In the genomic region with DNA sequence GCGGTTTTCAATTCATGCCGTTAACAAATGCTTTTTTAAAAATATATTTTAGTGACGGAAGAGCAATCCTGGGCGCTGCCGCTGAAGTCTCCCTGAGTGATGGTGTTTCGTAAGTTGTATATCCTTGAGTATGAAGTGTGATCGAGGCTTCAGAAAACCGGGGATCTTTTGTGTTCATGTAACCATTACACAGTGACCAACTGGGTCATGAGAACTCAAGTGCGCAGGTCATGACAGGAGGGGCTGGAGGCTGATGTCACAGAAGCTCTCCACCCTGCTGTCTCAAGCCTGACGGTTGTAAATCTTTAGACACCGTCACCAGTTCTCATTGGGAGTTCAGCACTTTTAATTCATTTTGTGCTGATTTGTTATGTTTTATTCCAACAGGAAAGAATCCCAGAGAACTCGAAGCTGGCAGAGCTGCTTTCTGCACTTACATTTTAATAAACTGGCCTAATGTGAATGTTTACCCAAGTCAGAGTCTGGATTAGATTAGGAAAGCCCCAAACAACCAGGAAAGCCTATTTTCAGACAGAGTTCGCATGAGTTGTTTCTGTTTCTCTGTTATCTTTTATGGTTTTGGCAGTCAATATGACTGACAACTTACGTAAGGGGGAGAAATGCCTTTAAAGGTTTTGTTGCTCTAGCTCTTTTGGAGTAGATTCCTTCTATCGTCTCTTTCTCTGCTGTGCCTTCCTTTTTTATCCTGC, we compare ENCODE assay signal across 23 mouse cellular contexts. TPM values are rescaled to one million over a fixed set of nuclear protein-coding genes. Genes with fewer than 3 reads are reported as not detected.
DNase-seq lines count a peak whose midpoint lies in the region; ATAC-seq and TF ChIP-seq lines count a peak whose summit lies in the region.
"Had no signal": no experiment of that assay in that cellular context is flagged by ENCODE, and none has a peak within 500 bp of the region (broad histone marks: within the 10 kb centered on the region; RNA-seq: fewer than 3 reads in every experiment).

No protein-coding gene starts in this region.

- peaks cover 27% of the 10 kb centered on the region for H3K36me3 ChIP-seq in heart, embryonic 16.5 days (ENCODE audit: control insufficient read depth, insufficient read depth)
- H3K36me3 ChIP-seq in CH12.LX (replicated peaks in 1 of 2; ENCODE audit: control insufficient read depth in 1 of 2, insufficient read depth in 1 of 2, low read length in 1 of 2), result peaks cover 3 to 37% of the 10 kb centered on the region in 2 experiments
- H3K36me3 ChIP-seq: forebrain, embryonic 15.5 days; hindbrain, embryonic 15.5 days had no signal

- no peak for TF ChIP-seq CTCF in CH12.LX (conservative IDR thresholded peaks at IDR 0.05 in 1 of 2, IDR thresholded peaks at IDR 0.05 in 1 of 2; ENCODE audit: low read depth in 2 of 2, low read length in 2 of 2)

- TF ChIP-seq POLR2A in CH12.LX (IDR thresholded peaks at IDR 0.05; ENCODE audit: low read depth, low read length), result peak; percentile 31; the same call in 1 of the 2 replicates

- in situ Hi-C loops in CH12.LX (cut with MboI; ENCODE audit: low pct_ligation_motif_present, low pct_unique_long_range_greater_than_20kb, low sequenced_read_pairs), result loop anchor here (5.0 to 10.0 kb wide), 2 partner anchors 81 to 234 kb away; a partner anchor contains a TSS

- 77% methylated on average over 15 of the region's 15 CpGs for WGBS in heart, embryonic 16.5 days

- no peak for TF ChIP-seq EP300 in CH12.LX (IDR thresholded peaks at IDR 0.05; ENCODE audit: low read length)

- H3K4me3 ChIP-seq in heart, embryonic 16.5 days (ENCODE audit: low read length), result no peak overlapping the region
- H3K4me3 ChIP-seq in CH12.LX (replicated peaks in 1 of 3; ENCODE audit: low read depth in 2 of 3, low read length in 2 of 3, poor library complexity in 1 of 3), result peak overlapping the region; percentile 32 to 53 (median 38)
- H3K4me3 ChIP-seq: forebrain, embryonic 15.5 days; heart, embryonic 15.5 days; hindbrain, embryonic 15.5 days had no signal

- H3K4me1 ChIP-seq in heart, embryonic 16.5 days (ENCODE audit: control insufficient read depth, insufficient read depth, low read length), result no peaks in the 10 kb centered on the region
- H3K4me1 ChIP-seq in CH12.LX (ENCODE audit: control insufficient read depth in 1 of 2, insufficient read depth in 2 of 2), result peaks cover 4 to 36% of the 10 kb centered on the region in 2 experiments
- H3K4me1 ChIP-seq: heart, embryonic 15.5 days; hindbrain, embryonic 15.5 days had no signal

- dilution Hi-C loops in CH12.LX (cut with MboI; ENCODE audit: extremely low pct_ligation_motif_present, extremely low pct_unique_long_range_greater_than_20kb, low sequenced_read_pairs), result no loop called here

- no peak overlapping the region for H3K9ac ChIP-seq in heart, embryonic 16.5 days (ENCODE audit: low read length)
- peak overlapping the region; percentile 93 for H3K9ac ChIP-seq in CH12.LX (ENCODE audit: insufficient read depth, low read depth)
- H3K9ac ChIP-seq: forebrain, embryonic 15.5 days; heart, embryonic 15.5 days; hindbrain, embryonic 15.5 days; lung, embryonic 14.5 days had no signal

- no peak for DNase-seq in heart, postnatal 10 days
- DNase-seq in A20 (ENCODE audit: low read depth, low spot score) (peak; percentile 81), CH12.LX (ENCODE audit: extremely low read depth) (peak; percentile 84)
- peak; percentile 62 for DNase-seq in fibroblast of lung, adult 2 months (ENCODE audit: low read depth)
- DNase-seq in kidney, adult 8-10 months, result no peak
- DNase-seq in cerebellum, postnatal 14 days, result no peak
- DNase-seq: adrenal gland, postnatal 25 days; cerebellum, adult 11 months; cerebellum, postnatal 10 days; layer of hippocampus, postnatal 36 days; lung, embryonic 14.5 days; lung, postnatal 4 days; right cerebral cortex, postnatal 4 days; thymus, postnatal 25 days had no signal

- no peak for TF ChIP-seq RAD21 in CH12.LX (IDR thresholded peaks at IDR 0.05; ENCODE audit: low read depth, low read length)

- no peaks in the 10 kb centered on the region for H3K79me2 ChIP-seq in CH12.LX (replicated peaks; ENCODE audit: control insufficient read depth, extremely low read depth, insufficient read depth, poor library complexity, severe bottlenecking)

- intact Hi-C loops in heart, postnatal 10 days (cut with DNase I), result no loop called here

- no peaks in the 10 kb centered on the region for H3K9me3 ChIP-seq in heart, embryonic 16.5 days (replicated peaks; ENCODE audit: control insufficient read depth, low read length)
- H3K9me3 ChIP-seq in CH12.LX (replicated peaks; ENCODE audit: low read length), result no peaks in the 10 kb centered on the region
- H3K9me3 ChIP-seq: forebrain, embryonic 15.5 days; heart, embryonic 15.5 days; hindbrain, embryonic 15.5 days had no signal

- peak overlapping the region; percentile 43 for H3K27ac ChIP-seq in heart, embryonic 16.5 days (ENCODE audit: low read length)
- H3K27ac ChIP-seq in CH12.LX (ENCODE audit: insufficient read depth, low read depth), result peak overlapping the region; percentile 90
- H3K27ac ChIP-seq: forebrain, embryonic 15.5 days; heart, embryonic 15.5 days; hindbrain, embryonic 15.5 days; kidney, postnatal 0 days had no signal

- ATAC-seq in heart, embryonic 16.5 days (replicated peaks; ENCODE audit: extremely low read depth, insufficient read depth, low FRiP score), result no peak
- ATAC-seq: forebrain, embryonic 15.5 days; intestine, postnatal 0 days had no signal

- H3K27me3 ChIP-seq in heart, embryonic 16.5 days (ENCODE audit: control insufficient read depth, insufficient read depth, low read length), result no peaks in the 10 kb centered on the region
- no peaks in the 10 kb centered on the region for H3K27me3 ChIP-seq in CH12.LX (replicated peaks)
- H3K27me3 ChIP-seq: forebrain, embryonic 15.5 days; heart, embryonic 15.5 days; hindbrain, embryonic 15.5 days had no signal

- no peak overlapping the region for H3K4me2 ChIP-seq in heart, embryonic 16.5 days (ENCODE audit: low read depth, low read length)
- H3K4me2 ChIP-seq in CH12.LX (ENCODE audit: insufficient read depth, low read depth, poor library complexity, severe bottlenecking), result peak overlapping the region; percentile 83
- H3K4me2 ChIP-seq: forebrain, embryonic 15.5 days; heart, embryonic 15.5 days; hindbrain, embryonic 15.5 days; liver, embryonic 11.5 days; lung, embryonic 14.5 days had no signal

TF ChIP-seq in CH12.LX, 34 proteins besides CTCF, POLR2A, EP300 and RAD21:
- TF ChIP-seq IRF4 (IDR thresholded peaks at IDR 0.05; ENCODE audit: low read depth, low read length) (no peak), ZMIZ1 (IDR thresholded peaks at IDR 0.05; ENCODE audit: low read depth, low read length) (0 out of 2 replicates have a peak, but pooled peaks have one; percentile 3), NRF1 (IDR thresholded peaks at IDR 0.05; ENCODE audit: low read depth, low read length) (peak; percentile 79), E2F4 (IDR thresholded peaks at IDR 0.05; ENCODE audit: insufficient replicate concordance, low read depth, low read length) (no peak), UBTF (IDR thresholded peaks at IDR 0.05; ENCODE audit: low read depth, low read length) (0 out of 2 replicates have a peak, but pooled peaks have one; percentile 3), NELFE (IDR thresholded peaks at IDR 0.05; ENCODE audit: low read depth, low read length) (0 out of 2 replicates have a peak, but pooled peaks have one; percentile 42), TBP (conservative IDR thresholded peaks at IDR 0.05; ENCODE audit: low read depth, low read length) (0 out of 2 replicates have a peak, but pooled peaks have one; percentile 55), MAZ (IDR thresholded peaks at IDR 0.05; ENCODE audit: low read depth, low read length) (0 out of 2 replicates have a peak, but pooled peaks have one; percentile 24), MAX (IDR thresholded peaks at IDR 0.05; ENCODE audit: low read length) (0 out of 2 replicates have a peak, but pooled peaks have one; percentile 8)

RNA-seq across cellular contexts. Expression of a gene that starts 21.4 kb away (rescaled TPM):
- 0.49 and 0.60 TPM in 2 replicates for polyA plus RNA-seq in heart, embryonic 16.5 days (2015; fragmentation: Nextera tagmentation; extraction: Ambion mirVana)
- total RNA-seq in heart, postnatal 10 days (2021), result 1 to 10 TPM; 1.1 to 1.3 TPM
- total RNA-seq in CH12.LX (2012; rRNA removed), result 0.08 and 0.38 TPM in 2 replicates
- total RNA-seq in CH12.LX (2014; rRNA removed), result not detected in 2 replicates
- polyA plus RNA-seq in CH12.LX (2012; ENCODE audit: insufficient read length, low read depth), result 0.14 TPM in 1 of 2 replicates, not detected in the other

RNA-seq across cellular contexts. Expression of a gene that starts 31.6 kb away (rescaled TPM):
- 154 and 155 TPM in 2 replicates for polyA plus RNA-seq in heart, embryonic 16.5 days (2015; fragmentation: Nextera tagmentation; extraction: Ambion mirVana)
- 100 to 1,000 TPM; 145 to 150 TPM for total RNA-seq in heart, postnatal 10 days (2021)
- 84.2 and 86.1 TPM in 2 replicates for total RNA-seq in CH12.LX (2012; rRNA removed)
- 36.6 and 58.4 TPM in 2 replicates for total RNA-seq in CH12.LX (2014; rRNA removed)
- 141 and 194 TPM in 2 replicates for polyA plus RNA-seq in CH12.LX (2012; ENCODE audit: insufficient read length, low read depth)

RNA-seq across cellular contexts. Expression of a gene that starts 56.7 kb away (rescaled TPM):
- 0.09 and 0.12 TPM in 2 replicates for polyA plus RNA-seq in heart, embryonic 16.5 days (2015; fragmentation: Nextera tagmentation; extraction: Ambion mirVana)
- not detected for total RNA-seq in heart, postnatal 10 days (2021)
- not detected in 2 replicates for total RNA-seq in CH12.LX (2012; rRNA removed)
- total RNA-seq in CH12.LX (2014; rRNA removed), result not detected in 2 replicates
- not detected in 2 replicates for polyA plus RNA-seq in CH12.LX (2012; ENCODE audit: insufficient read length, low read depth)
- total RNA-seq: adrenal gland, postnatal 25 days; gastrocnemius, postnatal 4 days; layer of hippocampus, postnatal 36 days; left cerebral cortex, postnatal 14 days had no signal
- polyA plus RNA-seq: forebrain, embryonic 15.5 days; intestine, postnatal 0 days had no signal

Comparison
In these comparisons a context has a peak if more than half of its experiments do, and no peak if none do; other contexts are left out.
1. DNase-seq: peak in A20 (single experiment), CH12.LX (single experiment) and fibroblast of lung, adult 2 months (single experiment); none in heart, postnatal 10 days (0 of 2), kidney, adult 8-10 months (0 of 2) and cerebellum, postnatal 14 days (0 of 2).